Mouse (Mus musculus) layer of hippocampus, adult 8-10 months (tissue): Measurements from ENCODE around the gene Ctf2. TPM values are rescaled to one million over a fixed set of nuclear protein-coding genes. Genes with fewer than 3 reads are reported as not detected.
A peak's percentile ranks its signal among the peaks of the same experiment; 100 is the strongest.
"Not testable (repeated sequence)": the region's sequence is repeated elsewhere in the genome, so short reads cannot be mapped to it uniquely, and the experiment has no call there.

Experiments used
- DNase-seq, 2 experiments: peaks; one replicate each; pipeline ENCODE4 v3.0.0; 2022; ENCODE audit warnings: low spot score in 2 of 2
- total RNA-seq, 4 experiments: library from RNA; stranded (reverse); gene quantifications; 2 replicates each; pipeline ENCODE4 v1.2.4; 2022

Ctf2 gene
- not detected for total RNA-seq

DNA sequence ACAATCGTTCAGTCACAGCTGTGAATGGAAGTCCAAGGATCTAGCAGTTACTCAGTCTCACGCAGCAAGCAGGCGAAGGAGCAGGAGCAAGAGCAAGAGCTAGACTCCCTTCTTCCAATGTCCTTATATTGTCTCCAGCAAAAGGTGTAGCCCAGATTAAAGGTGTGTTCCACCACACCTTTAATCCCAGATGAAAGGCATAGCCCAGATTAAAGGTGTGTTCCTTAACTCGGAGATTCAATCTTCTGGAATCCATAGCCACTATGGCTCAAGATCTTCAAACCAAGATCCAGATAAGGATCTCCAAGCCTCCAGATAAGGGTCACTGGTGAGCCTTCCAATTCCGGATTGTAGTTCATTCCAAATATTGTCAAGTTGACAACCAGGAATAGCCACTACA, at the start of gene Ctf2:
Gene Ctf2, minus strand, starts transcription at position 101 of the 400 bp plus-strand sequence.
- not testable (repeated sequence) for DNase-seq

DNA sequence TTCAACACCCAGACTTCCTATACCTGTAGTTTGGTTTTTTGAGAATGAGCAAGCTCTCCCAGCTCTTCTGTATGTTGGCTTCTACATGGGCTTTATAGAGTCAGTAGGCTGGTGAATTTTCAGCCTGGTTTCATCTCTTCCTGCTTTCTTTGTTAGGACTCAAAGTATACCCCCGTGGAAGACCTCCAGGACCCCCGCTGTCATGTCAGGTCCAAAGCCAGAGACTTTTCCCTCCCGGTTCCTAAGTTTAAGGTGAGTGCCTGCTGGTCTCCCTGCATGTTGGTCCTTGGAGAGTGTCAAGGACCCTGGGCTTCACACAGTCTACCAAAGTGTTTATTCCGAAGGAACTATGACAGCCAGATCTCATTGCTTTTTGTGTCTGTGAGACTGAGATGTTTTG, 46.4 kb upstream of the Ctf2 start:
- no peak for DNase-seq

DNA sequence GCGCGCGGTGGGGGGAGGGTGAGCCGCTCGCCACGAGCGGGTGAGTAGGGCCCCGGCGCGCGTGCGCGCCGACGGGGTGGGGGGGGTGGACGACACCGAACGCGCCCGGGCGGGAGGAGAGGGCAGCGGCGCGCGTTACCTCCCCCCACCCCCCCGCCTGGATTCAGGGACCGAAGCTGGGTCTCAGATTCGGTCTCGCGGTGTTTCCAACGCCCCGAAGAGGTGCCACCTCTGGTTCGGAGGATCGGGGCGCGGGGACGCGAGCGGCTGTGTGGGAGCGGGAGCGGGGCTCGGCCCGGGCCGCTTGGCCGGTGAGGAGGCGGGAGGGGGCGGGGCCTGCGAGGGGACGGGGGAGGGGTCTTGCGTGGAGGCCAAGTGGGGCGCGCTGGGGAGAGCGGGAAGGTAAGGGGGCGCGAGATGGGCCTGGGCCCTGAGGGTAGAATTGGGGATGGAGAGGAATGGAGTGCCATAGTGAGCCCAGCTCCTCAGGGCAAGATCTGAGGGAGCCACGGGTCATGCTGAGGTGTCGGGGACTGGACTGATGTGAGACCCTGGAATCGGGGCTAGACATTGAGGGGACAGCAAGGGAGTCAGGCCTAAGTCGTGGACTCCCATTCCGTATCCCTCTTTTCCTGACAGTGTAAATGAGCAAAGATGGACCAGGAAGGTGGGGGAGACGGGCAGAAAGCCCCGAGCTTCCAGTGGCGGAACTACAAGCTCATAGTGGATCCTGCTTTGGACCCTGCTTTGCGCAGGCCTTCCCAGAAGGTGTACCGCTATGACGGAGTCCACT, 45.7 kb upstream of the Ctf2 start:
- no peak for DNase-seq

DNA sequence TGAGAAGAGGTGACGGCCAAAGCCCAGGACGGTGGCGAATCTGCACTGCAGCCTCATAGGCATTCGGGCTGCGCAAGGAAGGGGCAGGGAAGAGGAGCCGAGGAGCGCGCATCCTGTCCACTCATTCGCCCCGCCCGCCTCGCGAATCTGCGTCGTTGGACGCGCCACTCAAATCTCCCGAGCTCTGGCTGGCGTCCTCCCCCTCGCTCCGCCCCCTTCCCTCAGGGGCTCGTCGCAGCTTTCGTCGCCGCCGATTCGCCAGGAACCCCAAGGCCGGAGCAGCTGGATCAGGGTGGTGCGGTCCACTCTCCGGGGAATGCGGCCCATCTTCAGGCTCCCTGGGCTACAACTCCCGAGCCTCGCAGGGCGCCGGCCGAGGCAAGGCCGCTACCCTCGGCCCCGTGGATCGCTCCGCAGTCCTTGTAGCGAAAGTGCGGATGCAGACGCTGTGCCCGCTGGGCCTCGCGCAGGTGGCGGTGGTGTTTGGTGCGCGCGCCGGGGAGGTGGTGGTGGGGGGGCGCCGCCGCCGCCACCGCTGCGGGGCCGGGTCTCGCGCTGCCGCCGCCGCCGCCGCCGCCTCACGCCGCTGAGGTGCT, 45.0 kb upstream of the Ctf2 start:
- peak; percentile 93 to 96 for DNase-seq

DNA sequence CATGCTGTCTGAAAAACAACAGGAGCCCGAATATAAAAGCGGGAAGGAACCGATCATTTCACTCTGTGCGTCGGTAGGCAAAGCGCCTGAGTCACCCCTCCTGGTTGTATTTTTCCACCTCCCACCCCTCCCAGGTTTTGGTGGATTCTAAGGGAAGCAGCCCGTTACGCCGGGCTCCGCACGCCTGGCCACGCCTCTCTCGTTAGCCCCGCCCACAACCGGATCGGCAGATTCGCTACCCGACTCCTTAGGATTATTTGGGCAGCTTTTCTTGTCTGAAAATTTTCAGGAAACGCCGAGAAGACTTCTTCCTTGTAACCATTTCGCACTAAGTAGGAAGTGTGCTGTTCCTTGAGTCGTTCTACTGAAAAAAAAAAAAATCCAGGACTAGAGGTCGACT, 44.5 kb upstream of the Ctf2 start, which contains the start of gene Setd1a:
Gene Setd1a, plus strand, starts transcription at position 245 of the 400 bp plus-strand sequence.
- peak; percentile 83 to 87 for DNase-seq

DNA sequence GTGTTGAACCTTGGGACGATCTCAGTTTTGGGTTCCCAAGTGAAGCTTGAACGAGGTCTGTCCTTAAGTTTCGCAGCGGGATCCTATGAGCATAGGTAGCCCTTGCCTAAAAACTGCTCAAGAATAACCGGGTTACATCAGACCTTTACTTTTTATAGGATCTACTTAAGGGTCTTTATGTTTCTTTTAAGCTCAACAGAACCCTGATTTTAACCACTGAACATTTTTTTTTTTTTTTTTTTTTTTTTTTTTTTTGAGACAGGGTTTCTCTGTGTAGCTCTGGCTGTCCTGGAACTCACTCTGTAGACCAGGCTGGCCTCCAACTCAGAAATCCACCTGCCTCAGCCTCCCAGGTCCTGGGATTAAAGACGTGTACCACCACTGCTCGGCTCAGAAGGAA, 43.9 kb upstream of the Ctf2 start:
- not testable (repeated sequence) for DNase-seq

DNA sequence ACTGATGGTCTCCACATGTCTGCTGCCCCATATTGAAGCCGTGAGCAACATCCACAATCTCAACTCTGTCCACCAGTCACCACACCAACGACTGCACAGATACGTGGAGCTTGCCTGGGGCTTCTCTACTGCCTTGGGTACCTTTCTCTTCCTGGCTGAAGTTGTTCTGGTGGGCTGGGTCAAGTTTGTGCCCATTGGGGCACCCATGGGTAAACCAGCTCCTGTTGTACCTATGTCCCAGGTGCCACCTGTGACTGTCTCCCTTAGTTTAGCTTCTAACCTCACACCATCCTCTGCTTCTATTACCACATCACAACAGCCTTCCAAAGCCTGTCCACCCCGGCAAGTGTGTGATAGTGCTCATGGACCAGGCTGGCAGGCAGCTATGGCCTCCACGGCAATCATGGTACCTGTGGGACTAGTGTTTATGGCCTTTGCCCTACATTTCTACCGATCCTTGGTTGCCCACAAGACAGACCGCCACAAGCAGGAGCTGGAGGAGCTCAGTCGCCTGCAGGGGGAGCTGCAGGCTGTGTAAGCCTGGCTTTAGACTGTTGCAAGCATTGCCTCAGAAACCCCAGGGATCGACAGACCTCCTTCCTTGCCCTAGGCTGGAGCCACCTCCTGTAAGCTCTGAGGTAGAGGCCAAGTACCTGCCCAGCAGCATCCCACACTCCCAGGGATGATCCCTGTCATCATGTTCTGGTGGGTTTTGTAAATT, 41.9 kb upstream of the Ctf2 start:
- peak in 1 of 2 experiments; percentile 56 for DNase-seq

DNA sequence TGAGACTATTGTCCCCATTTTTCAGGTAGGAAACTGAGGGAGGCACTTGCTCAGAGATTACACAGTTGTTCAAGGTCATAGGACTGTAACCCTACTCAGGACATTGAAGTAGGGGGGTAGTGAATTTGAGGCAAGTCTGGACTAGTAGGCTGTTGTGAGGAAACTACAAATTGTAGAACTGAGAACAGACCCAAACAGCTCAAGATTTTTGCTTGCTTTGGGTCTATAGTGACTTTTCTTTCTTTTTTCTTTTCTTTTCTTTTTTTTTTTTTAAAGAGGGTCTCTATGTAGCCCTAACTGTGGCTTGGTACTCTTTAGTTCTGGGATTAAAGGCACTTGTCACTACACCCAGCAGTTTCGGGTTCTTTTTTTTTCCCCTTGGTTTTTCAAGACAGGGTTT, 40.6 kb upstream of the Ctf2 start:
- DNase-seq: no peak

DNA sequence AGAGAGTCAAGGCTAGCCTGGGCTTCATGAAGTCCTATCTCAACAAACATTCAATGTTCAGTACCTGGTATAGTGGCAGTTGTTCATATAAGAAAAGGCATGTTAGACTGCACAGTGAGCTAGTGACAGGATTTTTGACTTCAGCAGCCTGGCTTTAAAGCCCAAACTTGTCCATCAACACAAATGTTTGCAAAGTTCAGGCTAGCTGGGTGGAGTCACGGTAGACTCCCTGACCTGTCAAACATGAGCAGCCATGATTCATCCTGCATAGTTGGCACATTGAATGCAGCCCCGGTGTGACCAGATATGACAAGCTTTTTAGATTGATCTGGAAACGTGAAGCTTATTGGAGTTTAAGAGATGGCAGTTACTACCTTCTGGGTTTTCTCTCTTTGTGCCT, 40.1 kb upstream of the Ctf2 start:
- no peak for DNase-seq

DNA sequence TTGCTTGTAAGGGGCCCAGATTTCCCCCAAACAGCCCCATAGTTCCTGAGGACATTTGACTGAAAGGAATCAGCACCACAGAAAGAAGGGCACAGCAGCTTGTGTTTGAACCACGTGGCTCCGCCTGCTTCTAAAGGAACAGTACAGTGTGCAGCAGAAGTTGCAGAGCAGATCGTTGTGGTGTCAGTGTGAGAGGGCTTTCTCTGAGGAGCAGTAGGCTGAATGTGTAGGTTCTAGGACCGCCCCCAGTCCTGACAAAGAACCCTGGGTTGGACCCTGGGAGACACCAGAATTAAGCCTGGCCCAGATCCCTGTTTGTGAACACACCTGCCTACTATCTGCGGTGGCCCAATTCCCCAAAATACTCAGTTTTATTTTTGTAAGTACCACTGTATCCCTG, 39.3 kb upstream of the Ctf2 start:
- DNase-seq: peak in 1 of 2 experiments; percentile 56

DNA sequence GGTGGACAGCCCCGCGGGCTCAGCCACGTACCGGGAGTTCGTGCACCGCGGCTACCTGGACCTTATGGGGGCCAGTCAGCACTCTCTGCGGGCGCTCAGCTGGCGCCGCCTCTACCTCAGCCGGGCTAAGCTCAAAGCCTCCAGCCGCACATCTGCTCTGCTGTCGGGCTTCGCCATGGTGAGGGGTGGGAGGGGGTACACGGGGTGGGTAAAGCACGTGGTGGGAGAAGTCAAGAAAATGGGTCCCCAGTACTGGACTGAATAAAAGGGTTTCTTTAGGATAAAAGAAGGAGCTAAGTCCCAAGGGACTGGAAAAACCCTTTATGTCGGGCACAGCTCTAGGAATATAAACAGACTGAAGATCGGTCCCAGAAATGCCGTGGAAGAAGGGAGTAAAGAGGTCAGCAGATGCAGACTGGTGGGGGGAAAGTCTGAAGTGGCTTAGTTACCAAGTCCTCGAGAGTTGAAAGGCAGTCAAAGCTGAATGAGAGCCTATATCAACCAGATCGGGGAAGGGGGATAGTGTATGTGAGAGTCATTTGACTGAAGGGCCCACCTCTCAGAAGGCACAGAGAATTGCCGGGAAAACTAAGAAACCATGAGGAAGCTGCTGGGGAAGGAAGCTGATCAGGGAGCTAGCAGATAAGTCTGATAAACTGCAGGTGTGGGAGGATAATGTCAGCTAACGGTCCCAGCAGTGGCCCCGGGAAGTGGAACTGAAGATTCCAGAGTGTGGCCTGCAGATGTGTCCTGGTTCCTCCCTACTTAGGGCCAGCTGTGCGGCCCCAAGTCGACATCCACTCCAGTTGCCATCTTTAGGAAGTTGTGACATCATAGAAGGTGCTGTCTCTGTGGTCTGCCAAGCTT, 38.3 kb upstream of the Ctf2 start:
- DNase-seq: no peak

DNA sequence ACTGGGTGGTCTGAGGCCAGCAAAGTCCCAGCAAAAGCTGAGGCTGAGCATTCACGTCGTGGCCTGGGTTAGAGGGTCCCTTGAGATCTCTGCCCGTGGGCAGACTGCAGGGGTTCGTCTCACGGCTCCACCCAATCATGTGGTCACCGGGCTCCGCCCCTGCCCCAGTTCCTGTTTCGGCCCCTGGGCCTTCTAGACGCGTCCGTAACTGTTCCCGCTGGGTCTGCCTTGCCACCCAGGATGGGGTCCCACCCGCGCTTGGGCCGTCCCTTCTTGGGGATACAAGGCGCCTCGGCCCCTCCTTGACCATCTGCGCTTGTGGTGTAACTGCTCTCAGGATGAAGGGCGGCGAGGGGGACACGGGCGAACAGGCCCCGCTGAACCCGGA, 37.7 kb upstream of the Ctf2 start, which contains the start of gene Orai3:
Gene Orai3, plus strand, starts transcription at position 165 of the 388 bp plus-strand sequence.
- DNase-seq: peak; percentile 83

DNA sequence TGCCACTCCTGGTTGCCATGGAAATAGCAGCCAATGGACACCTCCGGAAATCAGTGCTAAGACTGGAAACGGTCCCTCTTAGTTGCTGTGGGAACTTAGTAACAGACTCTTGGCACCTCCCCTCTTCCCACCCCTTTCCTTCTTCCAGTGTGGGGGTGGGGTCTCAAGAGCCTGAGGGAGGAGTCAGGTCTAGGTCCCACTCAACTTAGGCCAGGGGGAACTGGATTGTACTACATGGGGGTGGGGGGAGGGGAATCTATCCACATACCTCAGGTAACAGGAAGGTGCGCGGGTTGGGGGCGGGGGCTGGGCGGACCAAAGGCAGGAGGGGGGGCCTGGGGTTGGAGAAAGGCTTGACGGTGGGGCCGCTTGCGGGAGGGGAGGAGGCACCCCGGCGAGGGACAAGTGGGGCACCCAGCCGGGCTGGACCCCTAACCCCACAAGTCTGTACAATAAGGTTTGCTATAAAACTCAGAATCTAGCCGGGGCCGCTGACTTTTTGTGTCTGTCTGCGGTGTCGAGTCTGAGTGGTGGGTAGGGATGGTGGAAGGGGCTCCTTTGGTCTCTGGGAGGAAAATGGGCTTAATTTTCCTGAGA, 37.1 kb upstream of the Ctf2 start:
- peak; percentile 97 to 98 for DNase-seq

DNA sequence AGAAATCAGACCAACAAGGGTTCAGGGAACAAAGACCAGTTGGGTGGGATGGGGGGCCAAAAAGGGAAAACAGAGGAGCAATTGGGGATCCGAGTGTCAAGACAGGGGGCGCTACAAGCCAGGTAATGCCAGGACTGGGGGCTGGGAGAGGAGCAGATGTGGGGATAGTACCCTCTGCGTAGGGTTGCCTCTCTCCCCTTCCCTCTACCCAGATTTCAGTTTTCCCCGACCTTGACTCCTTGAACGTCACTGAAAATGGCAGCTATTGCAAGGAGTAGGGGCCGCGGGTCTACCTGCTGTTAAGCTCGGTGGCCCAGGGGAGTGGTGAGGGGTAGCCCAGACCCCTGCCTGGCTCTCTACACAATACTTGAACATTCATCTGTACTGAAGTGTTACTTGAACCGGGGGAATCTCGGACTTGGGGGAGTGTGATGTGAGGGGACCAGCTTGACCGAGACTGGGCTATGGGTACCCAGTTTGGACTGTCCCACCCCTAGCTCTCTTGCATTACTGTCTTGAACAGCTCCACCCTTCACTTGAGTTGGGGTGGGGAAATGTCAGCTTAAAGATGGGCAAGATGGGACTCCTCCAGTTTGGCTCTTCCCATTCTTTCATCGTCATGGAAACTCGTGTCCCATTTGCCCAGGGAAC, 36.5 kb upstream of the Ctf2 start:
- no peak for DNase-seq

DNA sequence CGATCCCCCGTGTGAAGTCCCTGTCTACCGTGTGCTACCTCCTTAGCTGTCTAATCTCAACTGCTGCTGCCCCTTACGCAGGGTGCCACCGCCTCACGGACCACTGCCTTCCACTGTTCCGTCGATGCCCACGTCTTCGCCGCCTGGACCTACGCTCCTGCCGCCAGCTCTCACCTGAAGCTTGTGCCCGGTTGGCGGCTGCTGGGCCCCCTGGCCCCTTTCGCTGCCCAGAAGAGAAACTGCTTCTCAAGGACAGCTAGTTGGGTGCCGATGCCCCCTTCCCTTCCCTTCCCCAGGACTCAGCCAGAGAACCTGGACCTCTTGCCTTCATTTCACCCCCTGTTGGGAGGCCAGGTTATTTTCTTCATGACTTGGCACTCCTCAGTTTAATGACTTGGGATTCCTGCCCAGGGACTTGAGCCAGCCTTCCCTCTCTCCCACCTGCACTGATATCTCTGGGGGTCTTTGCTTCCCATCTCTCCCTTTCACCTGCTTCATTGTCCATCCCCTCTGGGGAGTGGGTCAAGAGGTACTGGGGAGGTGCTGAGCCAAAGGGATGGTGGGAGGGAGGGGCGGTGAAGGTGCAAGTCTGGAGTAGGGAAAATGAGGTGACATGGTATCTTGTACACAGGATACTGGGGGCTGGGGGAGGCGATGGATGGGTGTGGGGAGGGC, 35.8 kb upstream of the Ctf2 start:
- no peak for DNase-seq

DNA sequence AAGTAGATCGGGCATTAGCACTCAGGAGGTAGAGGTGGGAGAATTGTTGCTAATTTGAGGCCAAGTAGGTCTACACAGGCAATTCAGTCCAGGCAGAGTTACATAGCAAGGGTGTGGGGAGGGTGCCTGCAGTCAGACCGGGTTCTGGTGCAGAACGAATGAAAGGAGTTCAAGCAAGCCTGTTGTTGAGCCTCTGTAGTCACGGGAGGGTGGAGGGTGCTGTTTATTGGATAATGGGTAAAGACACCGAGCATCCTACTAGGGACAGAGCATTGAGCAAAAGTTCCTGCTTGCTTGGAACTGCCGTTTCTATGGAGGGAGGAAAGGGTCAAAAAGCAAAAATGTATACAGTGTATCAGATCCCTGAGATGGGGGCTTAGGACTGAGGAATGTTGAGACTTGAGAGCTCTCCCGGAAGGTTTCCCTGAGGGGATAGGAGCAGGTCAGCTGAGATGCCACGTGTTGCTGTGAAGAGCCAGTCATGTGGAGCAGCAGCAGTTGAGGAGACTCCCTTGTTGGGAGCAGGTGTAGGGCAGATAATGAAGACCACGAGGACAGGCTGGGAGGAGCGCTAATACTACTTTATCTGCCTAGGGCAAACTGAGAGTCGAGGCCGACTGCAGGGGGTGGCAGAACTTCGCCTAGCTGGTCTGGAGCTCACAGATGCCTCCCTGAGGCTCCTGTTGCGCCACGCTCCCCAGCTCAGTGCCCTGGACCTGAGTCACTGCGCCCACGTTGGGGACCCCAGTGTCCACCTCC, 35.1 kb upstream of the Ctf2 start:
- no peak for DNase-seq

DNA sequence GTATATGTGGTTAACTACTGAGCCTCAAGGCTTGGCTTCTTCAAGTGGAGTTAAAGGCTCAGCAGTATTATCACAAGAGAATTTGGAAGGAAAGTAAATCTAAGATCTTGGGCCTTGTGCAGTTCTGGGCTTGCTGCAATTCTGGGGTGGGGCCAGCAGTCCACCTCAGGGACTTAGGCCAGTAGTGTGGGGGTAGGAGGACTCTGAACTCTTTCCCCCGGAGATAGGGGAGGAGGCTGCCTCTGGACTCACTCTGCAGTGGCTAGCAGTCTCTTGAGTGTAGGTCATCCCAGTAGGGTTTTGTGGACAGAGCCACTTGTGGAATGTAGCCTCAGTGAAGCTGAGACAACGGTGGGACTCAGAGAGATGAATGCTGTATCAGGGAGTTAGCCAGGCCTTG, 33.8 kb upstream of the Ctf2 start:
- DNase-seq: no peak

DNA sequence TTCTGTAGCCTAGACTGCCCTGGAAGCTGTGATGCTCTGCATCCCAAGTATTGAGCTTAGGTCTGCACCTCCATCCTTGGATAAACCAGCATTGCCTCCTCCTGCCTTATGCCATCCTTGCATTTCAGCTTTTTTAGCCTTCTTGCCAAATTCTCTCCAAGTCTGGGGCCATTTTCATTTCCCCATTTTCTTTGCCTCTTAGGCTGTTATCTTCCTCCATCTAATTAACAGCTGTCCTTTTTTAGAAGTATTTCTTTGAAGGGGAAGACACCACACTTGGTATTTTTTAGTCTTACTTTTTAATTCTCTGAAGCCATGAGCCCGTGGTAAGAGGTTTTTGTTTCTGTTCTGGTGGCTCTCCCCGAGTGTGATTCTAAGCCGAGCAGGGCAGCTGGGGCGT, 31.7 kb upstream of the Ctf2 start:
- DNase-seq: no peak

DNA sequence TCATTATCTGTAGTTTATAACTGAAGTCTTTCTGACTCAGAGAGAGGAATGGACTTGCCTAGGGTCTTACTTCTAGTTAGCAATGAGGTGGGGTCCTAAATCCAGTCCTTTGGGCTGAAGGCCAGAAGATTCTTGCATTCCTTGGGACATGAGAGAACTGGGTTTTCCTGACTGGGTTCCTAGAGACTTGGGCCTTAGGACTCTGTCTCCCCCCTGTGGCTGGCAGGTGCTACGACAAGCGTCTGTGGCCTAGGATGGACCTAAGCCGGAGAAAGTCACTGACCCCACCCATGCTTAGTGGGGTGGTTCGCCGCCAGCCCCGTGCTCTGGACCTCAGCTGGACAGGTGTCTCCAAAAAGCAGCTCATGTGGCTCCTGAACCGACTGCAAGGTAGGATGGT, 29.1 kb upstream of the Ctf2 start:
- no peak for DNase-seq
